Mouse (Mus musculus) lung, postnatal 4 days (tissue): ENCODE data around the gene P3h3.
"Not testable (repeated sequence)": the region's sequence is repeated elsewhere in the genome, so short reads cannot be mapped to it uniquely, and the experiment has no call there.

ENCODE experiments used
- DNase-seq, 2 experiments: peaks; one replicate each; pipeline ENCODE4 v3.0.0; 2021

The P3h3 gene

GRCm38 (mm10) chr6:124809052-124809774 is 48.3 kb downstream of the P3h3 start:
- DNase-seq: peak; percentile 89 to 91

- DNase-seq: peak; percentile 87 to 92
These were observed 49.1 kb downstream of the P3h3 start, which contains the start of gene Spsb2 for GRCm38 (mm10) chr6:124808358-124809012. TSS of gene Spsb2 (plus strand) at chr6:124808661.

GRCm38 (mm10) chr6:124807986-124808357 is 49.6 kb downstream of the P3h3 start:
- no peak for DNase-seq

- DNase-seq: no peak
These were observed 50.2 kb downstream of the P3h3 start for GRCm38 (mm10) chr6:124807366-124807765.

GRCm38 (mm10) chr6:124806446-124807140 is 51.0 kb downstream of the P3h3 start:
- DNase-seq: peak in 1 of 2 experiments; percentile 16

- peak; percentile 95 for DNase-seq
These were observed 51.9 kb downstream of the P3h3 start for GRCm38 (mm10) chr6:124805341-124806321.

- no peak for DNase-seq
These were observed 53.2 kb downstream of the P3h3 start for GRCm38 (mm10) chr6:124804341-124804740.

- DNase-seq: peak in 1 of 2 experiments; percentile 10
These were observed 53.9 kb downstream of the P3h3 start for GRCm38 (mm10) chr6:124803691-124804090.

- DNase-seq: no peak
These were observed 54.5 kb downstream of the P3h3 start for GRCm38 (mm10) chr6:124803061-124803460.

- not testable (repeated sequence) for DNase-seq
These were observed 55.2 kb downstream of the P3h3 start for GRCm38 (mm10) chr6:124802400-124802799.

GRCm38 (mm10) chr6:124796200-124796599 is 61.4 kb downstream of the P3h3 start:
- DNase-seq: no peak

- no peak for DNase-seq
These were observed 61.8 kb downstream of the P3h3 start for GRCm38 (mm10) chr6:124795781-124796180.

- DNase-seq: no peak
These were observed 65.6 kb downstream of the P3h3 start for GRCm38 (mm10) chr6:124791911-124792310.
